Comparison of ENCODE assay signal across 22 mouse cellular contexts in the genomic region with DNA sequence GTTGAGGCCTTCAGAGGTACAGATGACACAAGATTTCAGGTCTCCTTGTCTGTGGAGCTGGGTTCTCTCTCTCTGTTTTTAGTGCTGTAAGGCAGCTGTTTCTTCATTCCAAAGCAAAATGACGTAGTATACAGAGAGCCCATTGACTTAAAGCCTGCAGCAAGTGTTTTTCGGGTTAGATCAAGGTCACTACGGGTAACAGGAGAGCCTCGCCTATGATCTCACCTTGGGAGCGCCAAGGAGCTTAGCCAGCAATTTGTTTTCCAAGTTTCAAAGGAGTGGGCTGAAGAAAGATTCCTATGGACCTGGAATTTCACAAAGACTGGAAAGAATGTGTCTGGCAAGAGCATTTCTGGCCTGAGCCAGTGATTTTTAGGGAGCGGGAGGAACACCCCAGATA.
DNase-seq lines count a peak whose midpoint lies in the region; ATAC-seq and TF ChIP-seq lines count a peak whose summit lies in the region.
"Had no signal": no experiment of that assay in that cellular context is flagged by ENCODE, and none has a peak within 500 bp of the region (broad histone marks: within the 10 kb centered on the region; RNA-seq: fewer than 3 reads in every experiment).

No protein-coding gene starts in this region.

- TF ChIP-seq POLR2A in lung, adult 2 months (IDR thresholded peaks at IDR 0.05; ENCODE audit: borderline replicate concordance, extremely low read depth, low read depth, low read length): no peak

- no peak for TF ChIP-seq CTCF in gastrocnemius, adult 2 months (IDR thresholded peaks at IDR 0.05)
- no peak for TF ChIP-seq CTCF in lung, adult 2 months (IDR thresholded peaks at IDR 0.05; ENCODE audit: insufficient read depth, low read length)

- ATAC-seq in cerebellum, adult (ENCODE audit: insufficient number of reproducible peaks, low FRiP score, low TSS enrichment): no peak
- ATAC-seq: intestine, embryonic 15.5 days; Patski had no signal

- intact Hi-C loops in gastrocnemius, adult 2 months (cut with DNase I): no loop called here

- H3K27ac ChIP-seq in gastrocnemius, adult 2 months: no peak overlapping the region
- H3K27ac ChIP-seq: embryonic facial prominence, embryonic 13.5 days; forebrain, embryonic 10.5 days; hindbrain, embryonic 14.5 days; intestine, embryonic 15.5 days; liver, embryonic 13.5 days; neural tube, embryonic 15.5 days had no signal

- no peak overlapping the region for H3K4me3 ChIP-seq in gastrocnemius, adult 2 months
- H3K4me3 ChIP-seq in lung, adult 2 months (replicated peaks; ENCODE audit: extremely low read depth, low read depth, low read length): no peak overlapping the region
- H3K4me3 ChIP-seq: embryonic facial prominence, embryonic 13.5 days; forebrain, embryonic 10.5 days; intestine, embryonic 15.5 days; liver, embryonic 13.5 days; myocyte; neural tube, embryonic 15.5 days had no signal

- no peaks in the 10 kb centered on the region for H3K4me1 ChIP-seq in lung, adult 2 months (ENCODE audit: control insufficient read depth, insufficient read depth, low read length)
- H3K4me1 ChIP-seq: embryonic facial prominence, embryonic 13.5 days; forebrain, embryonic 10.5 days; intestine, embryonic 15.5 days; liver, embryonic 13.5 days; neural tube, embryonic 15.5 days had no signal

- DNase-seq in gastrocnemius, adult 2 months: peak; percentile 42
- DNase-seq in gastrocnemius, postnatal 10 days: no peak
- DNase-seq in lung, postnatal 10 days: peak; percentile 4
- no peak for DNase-seq in lung, adult 2 months
- peak; percentile 12 for DNase-seq in fibroblast of lung, adult 2 months (ENCODE audit: low read depth)
- peak; percentile 9 for DNase-seq in mesoderm, embryonic 11.5 days (ENCODE audit: low read depth, low spot score)
- DNase-seq in layer of hippocampus, postnatal 25 days (ENCODE audit: extremely low spot score in 1 of 2, low spot score in 1 of 2): no peak
- DNase-seq: B cell, adult 2 months; cerebellum, postnatal 25 days; heart, adult 11 months; kidney, postnatal 4 days; liver, embryonic 13.5 days; midbrain, embryonic 14.5 days; retina, postnatal 1 day had no signal

- 40% methylated on average over 6 of the region's 6 CpGs for WGBS in lung, adult 2 months

Comparison
In these comparisons a context has a peak if more than half of its experiments do, and no peak if none do; other contexts are left out.
1. DNase-seq: peak in gastrocnemius, adult 2 months (single experiment), lung, postnatal 10 days (single experiment), fibroblast of lung, adult 2 months (single experiment) and mesoderm, embryonic 11.5 days (single experiment); none in gastrocnemius, postnatal 10 days (single experiment), lung, adult 2 months (single experiment) and layer of hippocampus, postnatal 25 days (0 of 2).